Mouse (Mus musculus): ENCODE results near the gene Dagla. TPM values are rescaled to one million over a fixed set of nuclear protein-coding genes. Genes with fewer than 3 reads are reported as not detected.

Dagla gene
- polyA plus RNA-seq, 1 experiment = 14.2 TPM

Other genes starting within 250 kb of the Dagla start
- 7.1 and 9.6 TPM in 2 replicates for gene Fads2, start 203.1 kb downstream of the Dagla start, polyA plus RNA-seq (2012; ENCODE audit: insufficient read depth, insufficient read length, missing spikeins)
- 11.0 and 13.5 TPM in 2 replicates for gene Fads1, start 122.0 kb downstream of the Dagla start, polyA plus RNA-seq (2012; ENCODE audit: insufficient read depth, insufficient read length, missing spikeins)
- 175 and 198 TPM in 2 replicates for gene Tmem258, start 100.9 kb downstream of the Dagla start, polyA plus RNA-seq (2012; ENCODE audit: insufficient read depth, insufficient read length, missing spikeins)
- 1.4 and 2.1 TPM in 2 replicates for gene Fen1, start 100.7 kb downstream of the Dagla start, polyA plus RNA-seq (2012; ENCODE audit: insufficient read depth, insufficient read length, missing spikeins)
- 0.44 and 0.50 TPM in 2 replicates for gene Myrf, start 64.1 kb downstream of the Dagla start, polyA plus RNA-seq (2012; ENCODE audit: insufficient read depth, insufficient read length, missing spikeins)
- 2.3 TPM in 2 replicates for gene Syt7, start 84.2 kb upstream of the Dagla start, polyA plus RNA-seq (2012; ENCODE audit: insufficient read depth, insufficient read length, missing spikeins)
- gene Lrrc10b, start 152.6 kb upstream of the Dagla start, polyA plus RNA-seq (2012; ENCODE audit: insufficient read depth, insufficient read length, missing spikeins) = not detected in 2 replicates
- not detected in 2 replicates for gene Ppp1r32, start 178.1 kb upstream of the Dagla start, polyA plus RNA-seq (2012; ENCODE audit: insufficient read depth, insufficient read length, missing spikeins)
- gene Cpsf7, start 220.4 kb upstream of the Dagla start, polyA plus RNA-seq (2012; ENCODE audit: insufficient read depth, insufficient read length, missing spikeins) = 18.5 and 18.6 TPM in 2 replicates
- gene Sdhaf2, start 221.3 kb upstream of the Dagla start, polyA plus RNA-seq (2012; ENCODE audit: insufficient read depth, insufficient read length, missing spikeins) = 57.1 and 65.5 TPM in 2 replicates